Mouse (Mus musculus): ENCODE measurements around the gene Pafah1b2. TPM values are rescaled to one million over a fixed set of nuclear protein-coding genes. Genes with fewer than 3 reads are reported as not detected.

Gene Pafah1b2
- total and polyA plus RNA-seq, 3 experiments, result 17.1 to 49.0 (median 46.0) TPM

- peaks cover 2% of the 10 kb centered on the region for H3K4me1 ChIP-seq (ENCODE audit: control insufficient read depth, insufficient read depth, low read length)
- peak within 1 kb of the TSS; percentile 23 for H3K27ac ChIP-seq
- DNase-seq, result no peak
- H3K9ac ChIP-seq (ENCODE audit: low read depth, low read length), result no peak within 1 kb of the TSS; the same call in 1 of the 2 replicates
- WGBS, result 16% methylated on average over 21 of the region's 21 CpGs
- H3K4me3 ChIP-seq, result no peak within 1 kb of the TSS
- intact Hi-C loops (cut with DNase I), result no loop called here
- no peaks in the 10 kb centered on the region for H3K27me3 ChIP-seq (ENCODE audit: control insufficient read depth, insufficient read depth, low read length)
- H3K79me2 ChIP-seq (replicated peaks; ENCODE audit: control insufficient read depth, insufficient read depth, low read length), result no peaks in the 10 kb centered on the region
- no peaks in the 10 kb centered on the region for H3K36me3 ChIP-seq (ENCODE audit: control insufficient read depth, insufficient read depth, low read length)
- TF ChIP-seq EP300 (IDR thresholded peaks at IDR 0.05; ENCODE audit: insufficient read depth, low read depth, low read length) (no peak), POLR2A (IDR thresholded peaks at IDR 0.05; ENCODE audit: insufficient read depth, low read depth, low read length) (no peak), CTCF (IDR thresholded peaks at IDR 0.05) (no peak)
Observed at GRCm38 (mm10) chr9:45935628-45936210, 76.8 kb downstream of the Pafah1b2 start, which contains the start of gene Tagln. Tagln (minus strand) TSS chr9:45936058.

- intact Hi-C loops (cut with DNase I), result no loop called here
- peak overlapping the region; percentile 44 for H3K27ac ChIP-seq
- peak overlapping the region; percentile 8; the same call in 1 of the 2 replicates for H3K9ac ChIP-seq (ENCODE audit: low read depth, low read length)
- WGBS, result 58% methylated on average over 11 of the region's 11 CpGs
- H3K36me3 ChIP-seq (ENCODE audit: control insufficient read depth, insufficient read depth, low read length), result no peaks in the 10 kb centered on the region
- H3K79me2 ChIP-seq (replicated peaks; ENCODE audit: control insufficient read depth, insufficient read depth, low read length), result no peaks in the 10 kb centered on the region
- no peaks in the 10 kb centered on the region for H3K27me3 ChIP-seq (ENCODE audit: control insufficient read depth, insufficient read depth, low read length)
- 0 out of 2 replicates have a peak, but pooled peaks have one; percentile 15 for TF ChIP-seq POLR2A (IDR thresholded peaks at IDR 0.05; ENCODE audit: insufficient read depth, low read depth, low read length)
- no peak for TF ChIP-seq CTCF (IDR thresholded peaks at IDR 0.05)
- no peak for TF ChIP-seq EP300 (IDR thresholded peaks at IDR 0.05; ENCODE audit: insufficient read depth, low read depth, low read length)
- no peak for DNase-seq
- no peak overlapping the region for H3K4me3 ChIP-seq
- peaks cover 3% of the 10 kb centered on the region for H3K4me1 ChIP-seq (ENCODE audit: control insufficient read depth, insufficient read depth, low read length)
Observed at GRCm38 (mm10) chr9:45932571-45933415, 79.7 kb downstream of the Pafah1b2 start.

- H3K27ac ChIP-seq, result no peak overlapping the region
- no peak overlapping the region for H3K4me3 ChIP-seq
- no peak for DNase-seq
- intact Hi-C loops (cut with DNase I), result no loop called here
- no peaks in the 10 kb centered on the region for H3K79me2 ChIP-seq (replicated peaks; ENCODE audit: control insufficient read depth, insufficient read depth, low read length)
- H3K9ac ChIP-seq (ENCODE audit: low read depth, low read length), result no peak overlapping the region
- no peaks in the 10 kb centered on the region for H3K27me3 ChIP-seq (ENCODE audit: control insufficient read depth, insufficient read depth, low read length)
- 18% methylated on average over 1 of the region's 1 CpGs for WGBS
- TF ChIP-seq EP300 (IDR thresholded peaks at IDR 0.05; ENCODE audit: insufficient read depth, low read depth, low read length) (no peak), CTCF (IDR thresholded peaks at IDR 0.05) (no peak), POLR2A (IDR thresholded peaks at IDR 0.05; ENCODE audit: insufficient read depth, low read depth, low read length) (no peak)
- H3K4me1 ChIP-seq (ENCODE audit: control insufficient read depth, insufficient read depth, low read length), result peaks cover 3% of the 10 kb centered on the region
- no peaks in the 10 kb centered on the region for H3K36me3 ChIP-seq (ENCODE audit: control insufficient read depth, insufficient read depth, low read length)
Observed at GRCm38 (mm10) chr9:45931958-45932357, 80.5 kb downstream of the Pafah1b2 start.

GRCm38 (mm10) chr9:45929285-45929684 lies 83.2 kb downstream of the Pafah1b2 start:
- H3K27ac ChIP-seq, result no peak overlapping the region
- TF ChIP-seq POLR2A (IDR thresholded peaks at IDR 0.05; ENCODE audit: insufficient read depth, low read depth, low read length) (no peak), EP300 (IDR thresholded peaks at IDR 0.05; ENCODE audit: insufficient read depth, low read depth, low read length) (no peak), CTCF (IDR thresholded peaks at IDR 0.05) (no peak)
- WGBS, result 81% methylated on average over 5 of the region's 5 CpGs
- H3K9ac ChIP-seq (ENCODE audit: low read depth, low read length), result no peak overlapping the region
- no peaks in the 10 kb centered on the region for H3K27me3 ChIP-seq (ENCODE audit: control insufficient read depth, insufficient read depth, low read length)
- no peaks in the 10 kb centered on the region for H3K79me2 ChIP-seq (replicated peaks; ENCODE audit: control insufficient read depth, insufficient read depth, low read length)
- no peak overlapping the region for H3K4me3 ChIP-seq
- peaks cover 3% of the 10 kb centered on the region for H3K4me1 ChIP-seq (ENCODE audit: control insufficient read depth, insufficient read depth, low read length)
- no peak for DNase-seq
- H3K36me3 ChIP-seq (ENCODE audit: control insufficient read depth, insufficient read depth, low read length), result no peaks in the 10 kb centered on the region
- intact Hi-C loops (cut with DNase I), result no loop called here

- Histone ChIP-seq H3K4me3 (no peak overlapping the region), H3K27ac (no peak overlapping the region; the same call in 1 of the 2 replicates), H3K4me1 (ENCODE audit: control insufficient read depth, insufficient read depth, low read length) (peaks cover 6% of the 10 kb centered on the region), H3K79me2 (replicated peaks; ENCODE audit: control insufficient read depth, insufficient read depth, low read length) (no peaks in the 10 kb centered on the region), H3K27me3 (ENCODE audit: control insufficient read depth, insufficient read depth, low read length) (no peaks in the 10 kb centered on the region), H3K36me3 (ENCODE audit: control insufficient read depth, insufficient read depth, low read length) (peaks cover 2% of the 10 kb centered on the region), H3K9ac (ENCODE audit: low read depth, low read length) (no peak overlapping the region)
- 26% methylated on average over 1 of the region's 1 CpGs for WGBS
- intact Hi-C loops (cut with DNase I), result loop anchor here (5.0 kb wide), 1 partner anchor 843 kb away; the partner anchor contains the start of gene Jaml
- no peak for TF ChIP-seq EP300 (IDR thresholded peaks at IDR 0.05; ENCODE audit: insufficient read depth, low read depth, low read length)
- no peak for TF ChIP-seq POLR2A (IDR thresholded peaks at IDR 0.05; ENCODE audit: insufficient read depth, low read depth, low read length)
- no peak for TF ChIP-seq CTCF (IDR thresholded peaks at IDR 0.05)
- peak in 1 of 2 experiments; percentile 13 for DNase-seq
Observed at GRCm38 (mm10) chr9:45919895-45920294, 92.6 kb downstream of the Pafah1b2 start.

Measured in heart, adult 2 months (tissue).